Mouse (Mus musculus) neutrophil, adult 59 days (primary cell): ENCODE results near the gene Vmn1r226. TPM values are rescaled to one million over a fixed set of nuclear protein-coding genes. Genes with fewer than 3 reads are reported as not detected.

Source experiments
- total RNA-seq, 2 experiments: library from RNA; stranded (reverse); gene quantifications; 1 replicate in 1 of 2; 2 replicates in 1 of 2; pipeline ENCODE4 v1.2.4; 2023

Gene Vmn1r226
- total RNA-seq, result not detected

GRCm38 (mm10) chr17:20682543-20682942, at the start of gene Vmn1r226:
TSS of gene Vmn1r226 (plus strand) at chr17:20682843.

GRCm38 (mm10) chr17:20729543-20729942, 46.9 kb downstream of the Vmn1r226 start, which contains the start of gene Vmn1r227:
TSS of gene Vmn1r227 (plus strand) at chr17:20729843.

Other genes with a start within 250 kb of the Vmn1r226 start
- not detected for gene Vmn2r108, start 201.5 kb upstream of the Vmn1r226 start, total RNA-seq
- gene Vmn1r225, start 184.7 kb upstream of the Vmn1r226 start, total RNA-seq, result not detected
- not detected for gene Vmn2r109, start 118.1 kb upstream of the Vmn1r226 start, total RNA-seq
- gene Vmn2r110, start 86.4 kb upstream of the Vmn1r226 start, total RNA-seq, result not detected
- not detected for gene Fpr-rs3, start 58.0 kb upstream of the Vmn1r226 start, total RNA-seq
- gene Vmn1r227, start 47.0 kb downstream of the Vmn1r226 start, total RNA-seq, result not detected
- gene Vmn1r228, start 103.3 kb downstream of the Vmn1r226 start, total RNA-seq, result not detected
- gene Vmn1r229, start 128.7 kb downstream of the Vmn1r226 start, total RNA-seq, result under 1 TPM in 1 of 2 experiments, not detected in 1; 0.04 TPM
- not detected for gene Vmn1r230, start 157.6 kb downstream of the Vmn1r226 start, total RNA-seq
- not detected for gene Vmn1r231, start 222.2 kb downstream of the Vmn1r226 start, total RNA-seq
- not detected for gene Vmn1r232, start 236.9 kb downstream of the Vmn1r226 start, total RNA-seq